In genomic region chr6:100732376-100733021, GRCm38 (mm10) we compare ENCODE assay signal across 9 mouse cellular contexts. TPM values are rescaled to one million over a fixed set of nuclear protein-coding genes. Genes with fewer than 3 reads are reported as not detected.
DNase-seq lines count a peak whose midpoint lies in the region; ATAC-seq lines count a peak whose summit lies in the region.
"Had no signal": no experiment of that assay in that cellular context is flagged by ENCODE, and none has a peak within 500 bp of the region (broad histone marks: within the 10 kb centered on the region; RNA-seq: fewer than 3 reads in every experiment).

No protein-coding gene starts in this region.

- no peaks in the 10 kb centered on the region for H3K36me3 ChIP-seq in kidney, embryonic 15.5 days
- no peaks in the 10 kb centered on the region for H3K36me3 ChIP-seq in hindbrain, embryonic 14.5 days (replicated peaks; ENCODE audit: control insufficient read depth, insufficient read depth)

- H3K9me3 ChIP-seq in kidney, embryonic 15.5 days (replicated peaks), result no peaks in the 10 kb centered on the region
- no peaks in the 10 kb centered on the region for H3K9me3 ChIP-seq in hindbrain, embryonic 14.5 days (ENCODE audit: control insufficient read depth, low read length)

- no peak overlapping the region for H3K27ac ChIP-seq in kidney, embryonic 15.5 days
- H3K27ac ChIP-seq in hindbrain, embryonic 14.5 days, result no peak overlapping the region

- no peaks in the 10 kb centered on the region for H3K27me3 ChIP-seq in kidney, embryonic 15.5 days
- H3K27me3 ChIP-seq in hindbrain, embryonic 14.5 days (ENCODE audit: control insufficient read depth, insufficient read depth, low read length), result no peaks in the 10 kb centered on the region

- H3K4me3 ChIP-seq in kidney, embryonic 15.5 days (replicated peaks), result no peak overlapping the region
- no peak overlapping the region for H3K4me3 ChIP-seq in hindbrain, embryonic 14.5 days (replicated peaks; ENCODE audit: low read length)

- WGBS in kidney, embryonic 15.5 days, result 28% methylated on average over 12 of the region's 12 CpGs
- 60% methylated on average over 12 of the region's 12 CpGs for WGBS in hindbrain, embryonic 14.5 days

- no peak overlapping the region for H3K9ac ChIP-seq in kidney, embryonic 15.5 days
- no peak overlapping the region for H3K9ac ChIP-seq in hindbrain, embryonic 14.5 days

- H3K4me2 ChIP-seq in kidney, embryonic 15.5 days, result peak overlapping the region; percentile 28
- no peak overlapping the region for H3K4me2 ChIP-seq in hindbrain, embryonic 14.5 days (replicated peaks)

- ATAC-seq in kidney, embryonic 15.5 days (replicated peaks; ENCODE audit: low FRiP score), result peak; percentile 64
- ATAC-seq in frontal cortex, adult (ENCODE audit: low TSS enrichment), result peak; percentile 92
- ATAC-seq in hindbrain, embryonic 14.5 days (ENCODE audit: low FRiP score), result no peak
- no peak for ATAC-seq in erythroblast, adult 5-6 weeks (replicated peaks; ENCODE audit: low FRiP score, poor library complexity, severe bottlenecking)

- H3K4me1 ChIP-seq in kidney, embryonic 15.5 days, result peaks cover 19% of the 10 kb centered on the region
- no peaks in the 10 kb centered on the region for H3K4me1 ChIP-seq in hindbrain, embryonic 14.5 days (replicated peaks; ENCODE audit: control insufficient read depth, insufficient read depth, low read length)

- no peak for DNase-seq in kidney, adult 8-10 months
- peak; percentile 79 to 82 for DNase-seq in layer of hippocampus, adult 8-10 months (ENCODE audit: low spot score in 2 of 2)
- peak; percentile 37 for DNase-seq in lung, postnatal 25 days (ENCODE audit: low spot score)
- DNase-seq in adrenal gland, adult 18-20 months (ENCODE audit: low spot score in 2 of 2), result no peak
- no peak for DNase-seq in hindbrain, embryonic 14.5 days (ENCODE audit: low spot score)

RNA-seq across cellular contexts. Expression of gene Gxylt2, which starts 28.0 kb away (rescaled TPM):
- polyA plus RNA-seq in kidney, embryonic 15.5 days (2015; fragmentation: Nextera tagmentation; extraction: Ambion mirVana), result 9.0 and 10.1 TPM in 2 replicates
- 1 to 10 TPM; 1.9 to 2.5 (median 2.0) TPM for total RNA-seq in layer of hippocampus, adult 8-10 months (2022)
- total RNA-seq in adrenal gland, adult 18-20 months (2021), result under 1 TPM; 0.30 to 0.80 TPM
- polyA plus RNA-seq in hindbrain, embryonic 14.5 days (2014; fragmentation: Nextera tagmentation; extraction: Ambion mirVana), result 2.2 and 2.3 TPM in 2 replicates
- total RNA-seq in erythroblast, adult 5-6 weeks (2015; ENCODE audit: low replicate concordance), result not detected in 2 replicates
- total RNA-seq in erythroblast, adult 5-6 weeks (2017; ENCODE audit: low replicate concordance), result not detected in 2 replicates
- total RNA-seq: hematopoietic stem cell, adult 5-6 weeks had no signal

Comparison
In these comparisons a context has a peak if more than half of its experiments do, and no peak if none do; other contexts are left out.
1. ATAC-seq: peak in kidney, embryonic 15.5 days (single experiment) and frontal cortex, adult (single experiment); none in hindbrain, embryonic 14.5 days (single experiment) and erythroblast, adult 5-6 weeks (single experiment).
2. DNase-seq: peak in layer of hippocampus, adult 8-10 months (2 of 2) and lung, postnatal 25 days (single experiment); none in kidney, adult 8-10 months (0 of 2), adrenal gland, adult 18-20 months (0 of 2) and hindbrain, embryonic 14.5 days (single experiment).